Mouse (Mus musculus) limb, embryonic 12.5 days (tissue): ENCODE measurements around the gene Hoxb2. TPM values are rescaled to one million over a fixed set of nuclear protein-coding genes. Genes with fewer than 3 reads are reported as not detected.

ENCODE experiments used
- ATAC-seq: fragments of 200-750 bp; cut with Nextera tagmentation; 2 replicates; pipeline ENCODE4 v1.8.0; 2017; ENCODE audit warnings: low read depth, moderate TSS enrichment; ENCODE audit not compliant: insufficient number of reproducible peaks, insufficient read depth, low FRiP score, low TSS enrichment
- H3K27ac ChIP-seq: fragments of 300-500 bp; sonication (generic); 2 replicates; pipeline ENCODE4 v1.5.1; 2016; ENCODE audit warnings: mild to moderate bottlenecking, moderate library complexity
- H3K27me3 ChIP-seq: fragments of 300-500 bp; sonication (generic); 2 replicates; pipeline ENCODE4 v1.6.1; 2016; ENCODE audit warnings: mild to moderate bottlenecking, moderate library complexity
- H3K36me3 ChIP-seq: fragments of 300-500 bp; sonication (generic); 2 replicates; pipeline ENCODE4 v1.6.1; 2016; ENCODE audit warnings: mild to moderate bottlenecking, moderate library complexity
- H3K4me1 ChIP-seq: fragments of 300-500 bp; sonication (generic); replicated peaks from 2 replicates; pipeline ENCODE4 v1.6.1; 2016
- H3K4me2 ChIP-seq: fragments of 300-500 bp; sonication (generic); 2 replicates; pipeline ENCODE4 v1.6.1; 2016; ENCODE audit warnings: mild to moderate bottlenecking, moderate library complexity
- H3K4me3 ChIP-seq: fragments of 300-500 bp; sonication (generic); replicated peaks from 2 replicates; pipeline ENCODE4 v1.5.1; 2016; ENCODE audit warnings: mild to moderate bottlenecking
- H3K9ac ChIP-seq: fragments of 300-500 bp; sonication (generic); replicated peaks from 2 replicates; pipeline ENCODE4 v1.6.1; 2016; ENCODE audit warnings: mild to moderate bottlenecking, moderate library complexity
- H3K9me3 ChIP-seq: fragments of 300-500 bp; sonication (generic); 2 replicates; pipeline ENCODE4 v1.6.1; 2016; ENCODE audit warnings: mild to moderate bottlenecking, moderate library complexity
- WGBS: fragments of 180-500 bp; shearing (Covaris S2); methylation state at CpG from one replicate; pipeline ENCODE4 v1.1.7; 2016; 5-methylcytosine and 5-hydroxymethylcytosine counted together
- polyA plus RNA-seq: library from polyadenylated mRNA; unstranded; fragments of >200 nt; fragmentation: Nextera tagmentation; extraction: Ambion mirVana; gene quantifications from 2 replicates; pipeline ENCODE4 v1.2.1, GENCODE M21; 2016

The Hoxb2 gene
- polyA plus RNA-seq, 1 experiment from 2014 or later: 6.0 TPM

GRCm38 (mm10) chr11:96317608-96318367 lies 32.5 kb upstream of the Hoxb2 start, which contains the start of gene Hoxb4:
Gene Hoxb4 (plus strand): TSS chr11:96318267.
- WGBS: 2% methylated on average over 28 of the region's 28 CpGs
- Histone ChIP-seq H3K4me1 (peaks cover 19% of the 10 kb centered on the region), H3K4me2 (peak within 1 kb of the TSS; percentile 65), H3K9me3 (no peaks in the 10 kb centered on the region), H3K4me3 (peak within 1 kb of the TSS; percentile 42), H3K27me3 (peaks cover 97% of the 10 kb centered on the region), H3K9ac (peak within 1 kb of the TSS; percentile 48; the same call in 1 of the 2 replicates), H3K36me3 (no peaks in the 10 kb centered on the region), H3K27ac (peak within 1 kb of the TSS; percentile 70; the same call in 1 of the 2 replicates)
- ATAC-seq: no peak

GRCm38 (mm10) chr11:96318368-96319070 lies 31.8 kb upstream of the Hoxb2 start:
- peaks cover 19% of the 10 kb centered on the region for H3K4me1 ChIP-seq

GRCm38 (mm10) chr11:96319071-96319902 lies 31.0 kb upstream of the Hoxb2 start:
- peak overlapping the region; percentile 65 for H3K4me2 ChIP-seq
- WGBS: under 1% methylated on average over 32 of the region's 34 CpGs
- no peaks in the 10 kb centered on the region for H3K36me3 ChIP-seq
- no peak; the same call in 1 of the 2 replicates for ATAC-seq
- H3K4me3 ChIP-seq: peak overlapping the region; percentile 42
- H3K27ac ChIP-seq: peak overlapping the region; percentile 70; the same call in 1 of the 2 replicates
- H3K9ac ChIP-seq: peak overlapping the region; percentile 48; the same call in 1 of the 2 replicates
- H3K27me3 ChIP-seq: peaks cover 97% of the 10 kb centered on the region
- peaks cover 19% of the 10 kb centered on the region for H3K4me1 ChIP-seq
- H3K9me3 ChIP-seq: no peaks in the 10 kb centered on the region

More at GRCm38 (mm10) chr11:96318368-96319070, 31.8 kb upstream of the Hoxb2 start:
- Histone ChIP-seq H3K4me2 (peak overlapping the region; percentile 65), H3K9ac (peak overlapping the region; percentile 48; the same call in 1 of the 2 replicates), H3K36me3 (no peaks in the 10 kb centered on the region), H3K27me3 (peaks cover 97% of the 10 kb centered on the region), H3K4me3 (peak overlapping the region; percentile 42), H3K27ac (peak overlapping the region; percentile 70; the same call in 1 of the 2 replicates), H3K9me3 (no peaks in the 10 kb centered on the region)
- under 1% methylated on average over 43 of the region's 45 CpGs for WGBS
- ATAC-seq: no peak; the same call in 1 of the 2 replicates

GRCm38 (mm10) chr11:96319910-96320309 lies 30.4 kb upstream of the Hoxb2 start:
- no peaks in the 10 kb centered on the region for H3K9me3 ChIP-seq
- peak overlapping the region; percentile 42 for H3K4me3 ChIP-seq
- H3K27me3 ChIP-seq: peaks cover 97% of the 10 kb centered on the region
- no peak for ATAC-seq
- 0 out of 2 replicates have a peak overlapping the region, but pooled peaks have one; percentile 35 for H3K27ac ChIP-seq
- 0 out of 2 replicates have a peak overlapping the region, but pooled peaks have one; percentile 18 for H3K9ac ChIP-seq
- peak overlapping the region; percentile 65 for H3K4me2 ChIP-seq
- peaks cover 19% of the 10 kb centered on the region for H3K4me1 ChIP-seq
- WGBS: under 1% methylated on average over 29 of the region's 29 CpGs
- no peaks in the 10 kb centered on the region for H3K36me3 ChIP-seq

- Histone ChIP-seq H3K9ac (no peak overlapping the region), H3K4me1 (peaks cover 20% of the 10 kb centered on the region)
Measured at GRCm38 (mm10) chr11:96320688-96321087, 29.6 kb upstream of the Hoxb2 start.

GRCm38 (mm10) chr11:96321846-96322245 lies 28.5 kb upstream of the Hoxb2 start:
- ATAC-seq: no peak
- no peak overlapping the region for H3K4me3 ChIP-seq
- peaks cover 97% of the 10 kb centered on the region for H3K27me3 ChIP-seq
- H3K36me3 ChIP-seq: no peaks in the 10 kb centered on the region
- peaks cover 23% of the 10 kb centered on the region for H3K4me1 ChIP-seq
- no peaks in the 10 kb centered on the region for H3K9me3 ChIP-seq
- H3K27ac ChIP-seq: no peak overlapping the region
- no peak overlapping the region for H3K4me2 ChIP-seq
- WGBS: 8% methylated on average over 5 of the region's 5 CpGs
- no peak overlapping the region for H3K9ac ChIP-seq

More at GRCm38 (mm10) chr11:96320688-96321087, 29.6 kb upstream of the Hoxb2 start:
- H3K27me3 ChIP-seq: peaks cover 97% of the 10 kb centered on the region
- peak overlapping the region; percentile 7; the same call in 1 of the 2 replicates for H3K4me2 ChIP-seq
- H3K4me3 ChIP-seq: no peak overlapping the region; the same call in 1 of the 2 replicates
- no peaks in the 10 kb centered on the region for H3K9me3 ChIP-seq
- no peak overlapping the region for H3K27ac ChIP-seq
- H3K36me3 ChIP-seq: no peaks in the 10 kb centered on the region
- WGBS: 4% methylated on average over 17 of the region's 17 CpGs
- no peak for ATAC-seq

- Histone ChIP-seq H3K36me3 (no peaks in the 10 kb centered on the region), H3K4me3 (no peak overlapping the region), H3K9ac (no peak overlapping the region), H3K9me3 (no peaks in the 10 kb centered on the region), H3K4me2 (no peak overlapping the region), H3K27ac (no peak overlapping the region), H3K27me3 (peaks cover 99% of the 10 kb centered on the region), H3K4me1 (peaks cover 23% of the 10 kb centered on the region)
- no peak for ATAC-seq
- WGBS: 14% methylated on average over 6 of the region's 6 CpGs
Measured at GRCm38 (mm10) chr11:96322738-96323137, 27.6 kb upstream of the Hoxb2 start.

GRCm38 (mm10) chr11:96323154-96323553 lies 27.2 kb upstream of the Hoxb2 start, which contains the start of gene Hoxb3:
Gene Hoxb3 (plus strand): TSS chr11:96323326.
- Histone ChIP-seq H3K4me1 (peaks cover 23% of the 10 kb centered on the region), H3K27ac (no peak within 1 kb of the TSS), H3K27me3 (peaks cover 99% of the 10 kb centered on the region), H3K4me3 (no peak within 1 kb of the TSS), H3K9ac (no peak within 1 kb of the TSS), H3K36me3 (no peaks in the 10 kb centered on the region), H3K4me2 (no peak within 1 kb of the TSS), H3K9me3 (no peaks in the 10 kb centered on the region)
- ATAC-seq: no peak
- 11% methylated on average over 10 of the region's 10 CpGs for WGBS

GRCm38 (mm10) chr11:96324125-96324524 lies 26.2 kb upstream of the Hoxb2 start:
- Histone ChIP-seq H3K4me3 (no peak overlapping the region), H3K9ac (no peak overlapping the region), H3K9me3 (no peaks in the 10 kb centered on the region), H3K27me3 (peaks cover 99% of the 10 kb centered on the region), H3K4me2 (no peak overlapping the region), H3K27ac (no peak overlapping the region), H3K36me3 (no peaks in the 10 kb centered on the region), H3K4me1 (peaks cover 16% of the 10 kb centered on the region)
- no peak for ATAC-seq
- WGBS: 4% methylated on average over 5 of the region's 5 CpGs

- WGBS: 14% methylated on average over 8 of the region's 8 CpGs
Measured at GRCm38 (mm10) chr11:96324965-96325364, 25.4 kb upstream of the Hoxb2 start.

More at GRCm38 (mm10) chr11:96324965-96325364, 25.4 kb upstream of the Hoxb2 start:
- H3K9me3 ChIP-seq: no peaks in the 10 kb centered on the region
- ATAC-seq: no peak
- no peaks in the 10 kb centered on the region for H3K36me3 ChIP-seq
- peaks cover 8% of the 10 kb centered on the region for H3K4me1 ChIP-seq
- no peak overlapping the region for H3K27ac ChIP-seq
- peaks cover 99% of the 10 kb centered on the region for H3K27me3 ChIP-seq
- no peak overlapping the region for H3K4me2 ChIP-seq
- no peak overlapping the region for H3K4me3 ChIP-seq
- H3K9ac ChIP-seq: no peak overlapping the region
